Mouse (Mus musculus) splenic B cell, adult 2 months (primary cell): ENCODE measurements around the gene Ssh2.

Source experiments
- DNase-seq: peaks from one replicate; pipeline ENCODE4 v3.0.0-alpha.2; 2011; ENCODE audit warnings: low read depth, low spot score
- H3K27me3 ChIP-seq: 2 replicates; pipeline ENCODE4 v1.6.1; 2012; ENCODE audit warnings: mild to moderate bottlenecking, low read length, moderate library complexity, mixed read lengths; ENCODE audit not compliant: control insufficient read depth, poor library complexity, insufficient read depth, severe bottlenecking
- H3K36me3 ChIP-seq: 2 replicates; pipeline ENCODE4 v1.6.1; 2012; ENCODE audit warnings: mild to moderate bottlenecking, low read length, moderate library complexity, mixed read lengths; ENCODE audit not compliant: control insufficient read depth, poor library complexity, insufficient read depth, severe bottlenecking

The Ssh2 gene

GRCm38 (mm10) chr11:77428446-77428845 is 212.4 kb downstream of the Ssh2 start:
- no peak for DNase-seq
- H3K27me3 ChIP-seq, result no peaks in the 10 kb centered on the region
- H3K36me3 ChIP-seq, result peaks cover 8% of the 10 kb centered on the region; the same call in 1 of the 2 replicates

- DNase-seq, result no peak
- Histone ChIP-seq H3K27me3 (no peaks in the 10 kb centered on the region), H3K36me3 (peaks cover 17% of the 10 kb centered on the region)
Observed at GRCm38 (mm10) chr11:77437026-77437425, 220.9 kb downstream of the Ssh2 start.

DNA sequence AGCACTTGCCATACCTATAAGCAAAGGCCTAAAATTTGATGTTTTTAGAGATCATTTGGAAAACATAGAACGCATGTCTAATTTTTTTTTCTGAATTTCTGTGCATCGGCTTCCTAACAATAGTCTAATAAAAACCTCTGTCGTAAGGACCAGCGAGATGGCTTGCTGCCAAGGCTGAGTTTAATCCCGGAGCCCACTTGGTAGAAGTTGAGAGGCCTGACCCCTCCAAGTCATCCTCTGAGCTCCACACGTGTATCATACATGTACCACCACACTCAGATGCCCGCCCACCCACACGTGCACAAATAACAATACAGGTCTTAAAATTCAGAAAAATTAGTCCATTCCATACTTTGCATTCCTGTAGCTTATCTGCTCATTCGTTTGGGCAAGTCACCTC is 224.0 kb downstream of the Ssh2 start:
- DNase-seq, result no peak
- no peaks in the 10 kb centered on the region for H3K27me3 ChIP-seq
- H3K36me3 ChIP-seq, result peaks cover 17% of the 10 kb centered on the region

GRCm38 (mm10) chr11:77441020-77441419 is 224.9 kb downstream of the Ssh2 start:
- peaks cover 18% of the 10 kb centered on the region for H3K36me3 ChIP-seq
- no peaks in the 10 kb centered on the region for H3K27me3 ChIP-seq
- DNase-seq, result no peak

DNA sequence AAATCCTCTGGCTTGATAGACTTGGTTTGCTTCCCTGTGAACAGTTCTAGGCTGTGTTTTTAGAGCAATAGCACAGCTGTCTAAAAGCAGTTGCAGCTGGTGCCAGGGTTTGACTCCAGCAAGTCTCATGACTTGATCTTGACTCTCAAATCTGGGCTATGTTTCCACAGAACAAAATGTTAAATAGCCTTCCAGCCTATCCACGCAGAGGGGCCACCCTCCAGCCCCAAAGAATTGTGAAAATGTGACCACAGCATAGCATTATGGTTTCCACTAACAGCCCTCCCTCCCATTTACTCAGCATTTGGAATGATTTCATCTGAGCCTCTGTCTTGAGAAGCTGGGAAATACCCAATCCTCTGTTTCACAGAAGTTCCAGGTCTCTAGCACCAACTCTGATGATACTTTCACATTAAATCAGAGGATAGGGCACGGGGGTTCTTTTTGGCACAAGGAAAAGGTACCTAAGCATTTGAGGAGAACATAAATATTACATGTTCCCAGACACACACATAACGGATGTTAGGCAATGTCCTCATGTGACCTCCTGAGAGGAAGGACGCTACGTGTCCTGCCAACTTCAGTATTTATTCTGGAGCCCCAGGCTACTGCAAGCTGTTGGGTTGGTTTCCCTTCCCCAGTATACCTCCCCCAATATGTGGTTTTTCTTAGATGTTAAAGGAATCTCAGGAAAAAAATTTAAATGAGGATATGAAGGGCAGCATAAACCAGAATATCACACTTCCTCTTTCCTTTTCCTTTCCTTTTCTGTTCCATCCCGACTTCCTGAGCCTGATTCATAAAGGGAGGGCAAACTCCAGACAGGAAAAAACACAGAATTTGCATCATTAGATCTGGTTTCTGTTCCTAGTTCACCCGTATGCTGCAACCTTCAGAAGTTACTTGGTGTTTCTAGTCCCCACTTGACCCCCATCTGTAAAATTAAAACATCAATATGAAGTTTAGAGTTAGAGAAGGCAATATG is 226.4 kb downstream of the Ssh2 start:
- peak; percentile 31 for DNase-seq
- Histone ChIP-seq H3K27me3 (no peaks in the 10 kb centered on the region), H3K36me3 (peaks cover 18% of the 10 kb centered on the region)

GRCm38 (mm10) chr11:77444939-77445338 is 228.9 kb downstream of the Ssh2 start:
- no peak for DNase-seq
- Histone ChIP-seq H3K27me3 (no peaks in the 10 kb centered on the region), H3K36me3 (peaks cover 21% of the 10 kb centered on the region)

DNA sequence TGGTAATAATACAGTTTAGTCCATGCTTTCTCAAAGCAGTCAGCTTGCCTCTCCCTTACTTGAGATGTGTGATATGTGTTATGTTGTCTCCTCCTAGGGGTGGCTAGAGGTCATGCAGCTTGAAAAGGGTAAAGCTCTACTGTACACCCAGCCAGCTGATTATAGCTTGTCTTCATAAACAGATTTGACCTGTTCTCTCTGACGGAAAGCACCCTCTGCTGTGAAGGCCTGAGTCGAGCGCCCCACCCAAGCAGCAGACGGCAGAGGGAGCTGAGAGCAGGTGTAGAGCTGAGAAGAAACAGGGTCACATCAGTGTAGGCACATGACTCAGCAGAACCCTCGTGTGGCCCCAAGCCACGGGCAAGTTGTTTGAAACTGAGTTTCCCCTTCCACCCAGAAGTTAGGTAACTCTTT is 230.5 kb downstream of the Ssh2 start:
- Histone ChIP-seq H3K36me3 (peaks cover 18% of the 10 kb centered on the region), H3K27me3 (no peaks in the 10 kb centered on the region)
- DNase-seq, result peak; percentile 77

DNA sequence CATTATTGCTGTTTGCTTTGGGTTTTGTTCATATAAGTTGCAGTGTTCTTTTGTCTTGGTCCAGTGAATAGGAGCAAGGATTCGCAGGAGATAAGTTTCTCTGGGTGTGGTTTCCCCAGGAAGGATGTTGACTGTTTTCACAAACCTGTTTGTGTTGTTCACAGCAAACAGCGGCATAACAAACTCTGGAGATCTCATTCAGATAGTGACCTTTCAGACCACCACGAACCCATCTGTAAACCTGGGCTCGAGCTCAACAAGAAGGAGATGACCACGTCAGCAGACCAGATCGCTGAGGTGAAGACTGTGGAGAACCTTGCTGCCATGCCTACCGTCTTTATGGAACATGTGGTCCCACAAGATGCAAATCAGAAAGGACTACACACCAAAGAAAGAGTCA is 233.1 kb downstream of the Ssh2 start:
- no peaks in the 10 kb centered on the region for H3K27me3 ChIP-seq
- H3K36me3 ChIP-seq, result peaks cover 22% of the 10 kb centered on the region
- DNase-seq, result no peak

- H3K36me3 ChIP-seq, result peaks cover 27% of the 10 kb centered on the region
- no peaks in the 10 kb centered on the region for H3K27me3 ChIP-seq
- DNase-seq, result no peak
Observed at GRCm38 (mm10) chr11:77451670-77452069, 235.6 kb downstream of the Ssh2 start.

- Histone ChIP-seq H3K27me3 (no peaks in the 10 kb centered on the region), H3K36me3 (peaks cover 27% of the 10 kb centered on the region)
- DNase-seq, result no peak
Observed at GRCm38 (mm10) chr11:77453388-77453787, 237.3 kb downstream of the Ssh2 start.

DNA sequence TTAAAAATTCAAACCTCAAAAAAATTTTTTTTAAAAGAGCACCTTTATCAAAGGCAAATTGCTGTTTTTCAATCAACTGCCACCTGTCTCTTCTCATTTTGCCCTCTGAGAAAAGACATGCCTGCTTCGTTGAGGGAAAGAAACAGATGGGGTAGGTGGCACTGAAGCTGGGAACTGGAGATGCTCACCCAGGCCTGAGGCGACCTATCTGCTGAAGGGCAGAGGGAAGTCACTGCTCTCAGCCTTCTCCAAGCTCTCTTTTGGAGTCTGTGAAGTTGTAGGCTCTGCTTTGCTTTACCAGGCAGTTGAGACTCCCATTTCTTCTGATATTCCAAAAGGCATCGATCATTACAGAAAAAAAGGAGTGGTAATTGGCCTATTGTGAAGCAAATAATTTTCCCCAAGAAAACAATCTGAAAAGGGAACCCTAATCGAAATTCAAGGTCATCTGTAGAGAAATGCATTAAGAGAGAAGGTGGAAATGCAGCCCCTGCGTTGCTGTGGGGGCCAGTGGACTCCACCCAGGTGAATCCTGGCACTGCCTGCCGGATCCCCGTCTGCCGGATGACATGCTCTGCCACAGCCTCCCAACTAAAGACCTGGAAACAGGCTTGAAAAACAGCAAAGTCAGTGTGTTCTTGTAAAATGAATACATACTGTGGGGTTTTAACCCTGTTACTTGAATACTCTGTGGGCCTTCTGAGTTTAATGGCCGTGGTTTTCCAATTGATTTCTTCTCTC is 239.9 kb downstream of the Ssh2 start:
- H3K27me3 ChIP-seq, result no peaks in the 10 kb centered on the region
- peaks cover 13% of the 10 kb centered on the region; the same call in 1 of the 2 replicates for H3K36me3 ChIP-seq
- no peak for DNase-seq

GRCm38 (mm10) chr11:77456866-77457265 is 240.8 kb downstream of the Ssh2 start:
- peaks cover 11% of the 10 kb centered on the region; the same call in 1 of the 2 replicates for H3K36me3 ChIP-seq
- DNase-seq, result no peak
- no peaks in the 10 kb centered on the region for H3K27me3 ChIP-seq

DNA sequence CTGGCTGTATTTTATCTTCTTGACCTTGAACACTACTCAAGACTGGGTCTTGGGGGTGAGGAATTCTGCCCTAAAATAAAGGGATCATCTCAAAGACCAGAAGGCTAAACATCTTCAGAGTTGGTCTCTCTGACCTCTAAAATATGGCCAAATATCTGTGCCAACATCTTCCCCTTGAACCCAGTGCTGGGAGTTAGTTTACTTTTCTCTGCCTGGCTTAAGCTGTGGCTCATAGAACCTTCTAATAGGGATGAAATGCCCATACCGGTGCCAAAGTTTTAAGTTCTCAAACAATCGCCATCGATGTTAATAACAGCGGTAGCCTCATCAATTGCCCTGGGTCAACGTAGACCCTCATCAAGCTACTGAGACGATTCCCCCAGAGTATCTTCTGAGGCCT is 245.8 kb downstream of the Ssh2 start:
- Histone ChIP-seq H3K27me3 (no peaks in the 10 kb centered on the region), H3K36me3 (no peaks in the 10 kb centered on the region)
- DNase-seq, result no peak

GRCm38 (mm10) chr11:77462283-77463100 is 246.4 kb downstream of the Ssh2 start, which contains the start of gene Coro6:
Gene Coro6, plus strand, starts transcription at chr11:77462411.
- Histone ChIP-seq H3K27me3 (no peaks in the 10 kb centered on the region), H3K36me3 (no peaks in the 10 kb centered on the region)
- peak; percentile 47 for DNase-seq
